Mouse (Mus musculus) embryonic fibroblast, embryonic 13.5 days (primary cell): ENCODE data around the gene Stxbp3. TPM values are rescaled to one million over a fixed set of nuclear protein-coding genes. Genes with fewer than 3 reads are reported as not detected.

Experiments used
- H3K27ac ChIP-seq: 2 replicates; pipeline ENCODE4 v1.5.1; 2012; ENCODE audit warnings: low read length, control low read depth, inconsistent platforms; ENCODE audit not compliant: insufficient read depth
- H3K4me1 ChIP-seq: 2 replicates; pipeline ENCODE4 v1.6.1; 2011; ENCODE audit warnings: low read length; ENCODE audit not compliant: control insufficient read depth, insufficient read depth
- H3K4me3 ChIP-seq: 2 replicates; pipeline ENCODE4 v1.5.1; 2011; ENCODE audit warnings: mild to moderate bottlenecking, control low read depth, low read length; ENCODE audit not compliant: insufficient read depth
- CTCF ChIP-seq: IDR thresholded peaks from 2 replicates; pipeline ENCODE4 v1.5.1; 2011; ENCODE audit warnings: mild to moderate bottlenecking, control low read depth, low read length, moderate library complexity, borderline replicate concordance; ENCODE audit not compliant: insufficient read depth
- POLR2A ChIP-seq: IDR thresholded peaks from 2 replicates; pipeline ENCODE4 v1.6.1; 2011; ENCODE audit warnings: low read depth, mild to moderate bottlenecking, control low read depth, low read length, moderate library complexity
- polyA plus RNA-seq: library from polyadenylated mRNA; stranded (reverse); fragments of >200 nt; gene quantifications from 2 replicates; pipeline ENCODE4 v1.2.4, GENCODE M21; 2011; ENCODE audit warnings: low read depth; ENCODE audit not compliant: missing spikeins, insufficient read length

Stxbp3 gene
- polyA plus RNA-seq, 1 experiment: 53.9 TPM

DNA sequence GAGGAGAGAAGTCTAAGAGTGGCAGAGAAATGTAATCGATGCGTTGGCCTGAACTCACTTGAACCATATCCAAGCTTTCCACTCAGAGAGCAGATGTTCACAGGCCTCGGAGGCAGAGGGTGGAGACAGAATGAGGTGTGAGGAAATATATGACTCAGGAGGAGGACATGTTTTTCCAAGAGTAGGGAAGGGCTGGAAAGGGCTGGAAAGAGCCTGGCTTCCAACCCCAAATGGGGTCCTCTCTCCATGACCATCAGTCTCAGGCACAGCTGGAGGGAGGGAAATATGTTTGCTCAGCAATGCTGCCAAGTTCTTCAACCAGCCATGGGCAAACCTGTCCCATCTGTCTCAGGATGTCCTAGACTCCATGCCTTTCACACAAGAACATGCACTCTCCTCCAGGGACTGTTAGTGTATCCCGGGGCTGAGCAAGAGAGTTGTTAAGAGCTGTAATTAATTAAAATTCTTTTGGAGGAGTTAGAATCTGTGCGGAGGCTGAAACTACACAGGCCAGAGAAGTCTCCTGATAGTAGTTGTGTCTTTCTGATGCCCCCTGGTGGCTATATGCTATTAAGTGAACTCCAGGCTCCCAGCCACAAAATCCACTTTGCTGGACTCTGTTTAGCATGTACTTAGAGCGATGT lies 69.5 kb downstream of the Stxbp3 start:
- TF ChIP-seq POLR2A (no peak; the same call in 1 of the 2 replicates), CTCF (no peak)
- peak overlapping the region; percentile 91 for H3K27ac ChIP-seq
- peaks cover 12% of the 10 kb centered on the region for H3K4me1 ChIP-seq
- H3K4me3 ChIP-seq: no peak overlapping the region

DNA sequence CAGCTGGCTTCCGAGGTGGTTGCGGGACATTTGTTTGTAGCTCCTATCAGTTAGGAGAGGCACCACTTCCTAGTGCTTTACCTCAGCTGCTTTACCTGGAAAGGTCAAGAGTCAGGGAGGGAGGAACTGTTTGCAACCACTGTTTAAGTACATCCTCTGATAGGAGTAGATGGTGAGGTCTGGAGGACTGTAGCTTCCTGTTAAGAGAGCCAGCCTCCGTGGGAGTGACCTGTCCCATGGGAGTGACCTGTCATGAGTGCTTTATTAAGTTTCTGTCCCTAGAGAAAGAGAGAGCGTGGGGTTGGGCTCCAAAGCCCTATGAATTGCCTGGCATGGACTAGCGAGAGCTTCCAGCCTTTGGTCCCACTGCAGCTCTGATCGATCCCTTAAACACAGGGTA lies 70.8 kb downstream of the Stxbp3 start:
- peaks cover 12% of the 10 kb centered on the region for H3K4me1 ChIP-seq
- H3K4me3 ChIP-seq: no peak overlapping the region
- no peak overlapping the region for H3K27ac ChIP-seq
- no peak for TF ChIP-seq CTCF
- TF ChIP-seq POLR2A: no peak

DNA sequence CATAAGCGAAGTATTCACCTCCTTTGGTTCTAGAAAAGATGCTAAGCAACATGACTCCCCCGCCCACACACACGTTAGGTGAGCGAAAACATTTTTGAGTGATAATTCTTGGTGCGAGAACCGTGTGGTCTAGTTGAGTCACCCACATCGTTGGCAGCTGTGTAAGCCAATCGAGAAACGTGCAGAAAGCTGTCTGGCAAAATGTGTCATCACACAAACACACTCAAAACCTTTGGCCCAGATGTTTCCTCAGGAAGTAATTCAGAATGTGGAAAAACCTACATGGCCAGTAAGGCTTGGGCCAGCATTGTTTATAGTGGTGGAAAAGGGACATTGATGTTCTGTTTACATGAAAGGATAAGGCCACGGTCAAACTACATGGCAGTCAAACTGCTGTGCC lies 72.9 kb downstream of the Stxbp3 start:
- Histone ChIP-seq H3K27ac (peak overlapping the region; percentile 67), H3K4me3 (no peak overlapping the region), H3K4me1 (peaks cover 26% of the 10 kb centered on the region)
- TF ChIP-seq CTCF: no peak
- TF ChIP-seq POLR2A: no peak

DNA sequence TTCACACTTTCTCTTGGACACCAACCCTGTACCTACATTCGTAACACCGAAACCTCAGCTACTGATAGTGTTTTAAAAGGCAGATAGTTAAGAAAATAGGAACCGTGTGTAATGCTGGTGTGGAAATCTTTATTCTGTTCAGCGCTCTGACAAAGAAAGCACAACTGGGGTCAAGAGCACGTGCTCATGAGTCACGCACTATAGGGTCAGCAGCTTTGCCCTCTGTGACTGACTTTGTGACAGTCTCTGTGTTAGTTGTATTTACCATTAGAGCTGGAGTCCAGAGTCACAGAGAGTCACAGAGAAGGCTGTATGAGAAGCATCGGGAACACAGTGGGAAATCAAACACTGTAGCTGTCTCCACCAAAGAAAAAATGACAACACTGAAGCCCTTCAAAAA lies 73.4 kb downstream of the Stxbp3 start:
- peak overlapping the region; percentile 67 for H3K27ac ChIP-seq
- no peak overlapping the region for H3K4me3 ChIP-seq
- H3K4me1 ChIP-seq: peaks cover 25% of the 10 kb centered on the region
- no peak for TF ChIP-seq CTCF
- TF ChIP-seq POLR2A: no peak

DNA sequence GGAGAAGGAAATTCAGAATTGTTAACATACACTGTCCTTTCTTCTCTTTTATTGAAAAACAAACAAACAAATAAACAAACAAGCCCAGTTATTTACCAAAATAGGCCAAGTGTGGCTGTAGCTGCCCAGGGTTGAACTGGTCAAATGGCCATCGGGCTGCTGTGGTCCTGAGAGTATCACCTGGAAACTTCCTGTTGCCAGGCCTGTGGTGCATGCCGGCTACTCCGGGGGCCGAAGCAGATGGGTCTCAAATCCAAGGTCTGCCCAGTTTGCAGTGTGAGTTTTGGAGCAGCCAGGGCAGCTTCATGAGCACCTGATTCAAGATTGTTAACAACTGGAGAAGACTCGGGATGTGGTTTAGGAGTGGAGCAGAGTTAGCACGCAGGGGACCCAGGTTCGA lies 74.8 kb downstream of the Stxbp3 start:
- Histone ChIP-seq H3K27ac (no peak overlapping the region), H3K4me3 (no peak overlapping the region), H3K4me1 (peaks cover 22% of the 10 kb centered on the region)
- TF ChIP-seq POLR2A (no peak), CTCF (no peak)

DNA sequence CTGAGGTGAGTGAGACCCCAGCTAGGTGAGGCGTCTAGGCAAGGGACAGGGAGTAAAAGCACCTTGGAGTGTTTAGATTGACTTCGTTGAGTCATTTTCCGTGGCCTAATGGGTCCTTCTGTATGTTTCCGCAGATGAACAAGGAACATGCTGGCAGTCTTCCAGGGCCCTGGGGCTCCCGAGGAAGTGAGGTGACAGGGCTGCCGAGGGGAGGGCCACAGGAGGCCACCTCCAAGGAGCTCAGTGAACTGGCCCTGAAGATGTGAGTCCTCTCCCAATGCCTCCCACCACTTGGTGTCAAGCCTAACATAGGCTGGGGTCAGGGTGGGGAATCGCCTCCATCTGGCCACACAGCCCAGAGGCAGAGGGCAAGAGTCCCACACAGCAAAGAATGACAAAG lies 75.3 kb downstream of the Stxbp3 start:
- Histone ChIP-seq H3K4me3 (no peak overlapping the region), H3K27ac (no peak overlapping the region), H3K4me1 (peaks cover 25% of the 10 kb centered on the region)
- TF ChIP-seq POLR2A (no peak), CTCF (no peak)

DNA sequence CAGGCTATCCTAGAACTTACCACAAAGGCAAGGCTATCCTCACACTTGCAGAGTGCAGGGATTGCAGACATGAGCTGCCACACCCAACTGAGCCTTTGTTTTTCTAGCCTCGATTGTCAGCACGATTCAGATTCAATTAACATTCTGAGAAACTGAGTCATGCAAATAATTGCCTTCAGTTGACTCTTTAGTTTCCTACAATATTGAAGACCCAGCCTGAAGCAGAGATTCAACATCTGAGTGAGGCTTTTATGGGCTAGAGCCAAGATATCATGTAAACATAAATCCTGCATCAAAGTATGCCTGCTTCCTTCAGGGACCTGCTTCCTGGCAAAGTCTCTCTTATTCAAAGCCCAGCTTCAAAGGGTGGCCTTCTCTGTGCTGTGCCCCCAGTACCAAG lies 76.6 kb downstream of the Stxbp3 start:
- TF ChIP-seq CTCF (no peak), POLR2A (no peak)
- Histone ChIP-seq H3K4me3 (no peak overlapping the region), H3K27ac (peak overlapping the region; percentile 90; the same call in 1 of the 2 replicates), H3K4me1 (peaks cover 30% of the 10 kb centered on the region)

DNA sequence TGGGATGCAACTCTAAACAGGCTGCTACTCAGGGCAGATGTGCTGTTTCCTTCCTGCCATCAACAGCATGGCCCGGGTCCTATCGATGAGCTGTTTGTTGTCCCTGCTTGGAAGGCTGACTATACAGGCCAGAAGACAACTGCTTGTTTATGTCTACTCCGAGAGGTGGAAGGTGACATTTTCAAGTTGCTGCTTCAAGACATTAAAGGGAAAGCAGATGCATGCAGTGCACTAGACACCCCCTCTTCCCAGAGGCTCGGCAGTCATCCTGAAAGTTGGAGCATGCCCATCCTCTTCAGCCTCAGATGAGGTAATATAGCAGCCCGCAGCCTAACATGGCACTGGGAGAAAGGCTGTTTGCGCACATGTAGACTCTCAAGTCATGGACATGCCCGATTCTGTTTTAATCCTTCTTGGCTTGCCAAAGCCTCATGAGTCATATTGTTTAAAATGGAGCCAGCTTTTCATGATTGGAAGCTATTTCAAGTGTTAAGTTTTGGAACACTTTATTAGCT lies 77.7 kb downstream of the Stxbp3 start:
- no peak overlapping the region for H3K4me3 ChIP-seq
- peak overlapping the region; percentile 90 for H3K27ac ChIP-seq
- H3K4me1 ChIP-seq: peaks cover 29% of the 10 kb centered on the region
- TF ChIP-seq CTCF: no peak
- TF ChIP-seq POLR2A: no peak

DNA sequence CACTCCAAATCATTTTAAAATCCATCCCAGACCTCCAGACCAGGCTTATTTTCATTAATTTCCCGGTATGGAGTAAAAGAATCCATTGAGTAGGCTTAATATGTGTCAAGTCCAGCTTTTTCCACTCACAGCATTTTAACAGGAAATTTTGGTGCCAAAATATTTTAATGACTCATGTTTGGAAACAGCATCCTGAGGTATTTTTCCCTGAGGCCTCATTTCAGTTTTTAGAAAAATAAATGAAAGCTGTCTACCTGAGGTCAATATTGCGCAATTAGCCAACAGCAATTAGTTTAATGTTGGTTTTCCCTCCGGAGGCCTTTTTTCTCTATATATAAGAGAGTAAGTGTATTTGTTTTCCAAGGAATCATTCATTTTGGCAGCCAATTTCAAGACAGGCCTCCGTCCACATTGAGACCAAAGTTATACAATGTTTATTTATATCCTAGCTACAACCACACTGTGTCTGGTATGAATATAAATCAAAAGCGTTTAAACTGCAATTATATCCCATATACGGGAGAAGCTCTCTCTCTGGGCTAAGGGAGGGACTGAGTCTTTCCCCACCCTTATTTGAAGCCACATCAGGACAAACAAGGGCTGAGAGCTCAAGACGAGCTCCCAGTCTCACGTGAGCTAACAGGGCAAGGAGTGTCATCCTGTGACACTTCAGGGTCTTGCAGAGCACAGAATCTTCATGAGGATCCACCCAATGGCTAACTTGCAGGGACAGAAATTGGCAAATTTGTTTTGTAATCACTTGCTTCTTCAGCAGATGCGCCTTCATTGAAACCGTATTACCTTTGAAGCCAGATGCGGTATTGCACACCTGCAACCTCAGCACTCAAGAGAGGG lies 80.5 kb downstream of the Stxbp3 start:
- H3K4me1 ChIP-seq: peaks cover 25% of the 10 kb centered on the region
- H3K27ac ChIP-seq: peak overlapping the region; percentile 84

DNA sequence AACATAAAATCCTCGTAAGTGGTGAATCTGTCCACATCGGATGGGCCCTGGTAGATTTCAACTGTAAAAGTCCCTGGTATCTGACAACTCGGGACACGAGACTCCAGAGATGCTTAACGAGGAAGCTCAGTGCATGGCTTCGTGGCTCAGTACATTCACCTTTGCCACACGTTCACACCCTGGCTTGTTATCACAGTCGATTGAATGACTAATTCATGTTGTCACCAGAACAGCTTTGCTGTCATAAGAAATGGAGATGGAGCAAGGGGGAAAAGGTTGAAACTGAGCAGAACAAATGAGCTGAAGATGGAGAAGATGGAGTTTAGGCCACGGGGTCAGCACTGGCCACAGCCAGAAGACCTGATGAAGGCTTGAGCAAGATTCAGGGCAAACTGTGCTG lies 82.8 kb downstream of the Stxbp3 start:
- peaks cover 12% of the 10 kb centered on the region; the same call in 1 of the 2 replicates for H3K4me1 ChIP-seq
- no peak overlapping the region for H3K27ac ChIP-seq
- no peak overlapping the region for H3K4me3 ChIP-seq
- TF ChIP-seq CTCF (no peak), POLR2A (no peak)

More for the DNA sequence above, 80.5 kb downstream of the Stxbp3 start:
- TF ChIP-seq POLR2A (0 out of 2 replicates have a peak, but pooled peaks have one; percentile 14), CTCF (no peak)
- no peak overlapping the region for H3K4me3 ChIP-seq
